Mouse (Mus musculus): Measurements from ENCODE around the gene Six3. TPM values are rescaled to one million over a fixed set of nuclear protein-coding genes. Genes with fewer than 3 reads are reported as not detected.

Six3 gene
- polyA plus RNA-seq, 1 experiment from 2014 or later, result 21.7 TPM

DNA sequence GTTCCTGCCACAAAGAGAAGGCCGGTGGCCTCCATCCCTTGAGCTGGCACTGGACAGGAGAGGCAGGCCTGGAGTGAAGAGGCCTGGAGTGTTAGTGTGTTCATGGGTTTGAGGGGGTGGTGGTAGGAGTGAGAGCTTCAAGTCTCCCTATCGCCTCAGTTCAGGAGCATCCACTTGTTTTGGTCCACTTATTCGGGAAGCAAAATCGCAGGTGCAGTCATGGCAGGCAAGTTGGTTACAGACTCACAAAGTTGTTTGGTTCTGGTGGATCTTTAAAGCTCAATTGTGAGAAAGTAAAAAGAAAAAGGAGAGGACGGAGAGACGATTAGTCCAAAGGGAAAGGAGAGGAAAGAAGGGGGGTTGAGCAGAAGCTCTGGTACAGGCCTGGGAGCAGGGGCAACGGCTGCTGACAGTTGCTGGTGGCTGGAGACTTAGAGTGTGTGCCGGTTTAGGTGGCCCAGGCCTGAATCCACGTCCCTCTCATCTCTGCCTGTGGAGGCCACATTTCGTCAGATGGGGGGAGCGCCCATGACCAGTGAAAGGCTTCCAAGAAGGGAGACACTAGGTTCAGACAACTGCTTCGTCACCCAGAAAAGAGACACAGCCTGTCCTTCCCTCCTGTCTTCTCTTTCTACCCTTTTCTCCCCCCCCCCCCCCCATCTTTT, 9.2 kb downstream of the Six3 start:
- Histone ChIP-seq H3K4me2 (replicated peaks) (peak overlapping the region; percentile 71), H3K4me3 (peak overlapping the region; percentile 45), H3K27me3 (peaks cover 78% of the 10 kb centered on the region), H3K27ac (replicated peaks) (peak overlapping the region; percentile 84; the same call in 1 of the 2 replicates), H3K9me3 (no peaks in the 10 kb centered on the region), H3K36me3 (no peaks in the 10 kb centered on the region), H3K4me1 (peaks cover 33% of the 10 kb centered on the region), H3K9ac (replicated peaks) (peak overlapping the region; percentile 56)
- no peak for ATAC-seq (replicated peaks)
- WGBS, result 7% methylated on average over 12 of the region's 12 CpGs

DNA sequence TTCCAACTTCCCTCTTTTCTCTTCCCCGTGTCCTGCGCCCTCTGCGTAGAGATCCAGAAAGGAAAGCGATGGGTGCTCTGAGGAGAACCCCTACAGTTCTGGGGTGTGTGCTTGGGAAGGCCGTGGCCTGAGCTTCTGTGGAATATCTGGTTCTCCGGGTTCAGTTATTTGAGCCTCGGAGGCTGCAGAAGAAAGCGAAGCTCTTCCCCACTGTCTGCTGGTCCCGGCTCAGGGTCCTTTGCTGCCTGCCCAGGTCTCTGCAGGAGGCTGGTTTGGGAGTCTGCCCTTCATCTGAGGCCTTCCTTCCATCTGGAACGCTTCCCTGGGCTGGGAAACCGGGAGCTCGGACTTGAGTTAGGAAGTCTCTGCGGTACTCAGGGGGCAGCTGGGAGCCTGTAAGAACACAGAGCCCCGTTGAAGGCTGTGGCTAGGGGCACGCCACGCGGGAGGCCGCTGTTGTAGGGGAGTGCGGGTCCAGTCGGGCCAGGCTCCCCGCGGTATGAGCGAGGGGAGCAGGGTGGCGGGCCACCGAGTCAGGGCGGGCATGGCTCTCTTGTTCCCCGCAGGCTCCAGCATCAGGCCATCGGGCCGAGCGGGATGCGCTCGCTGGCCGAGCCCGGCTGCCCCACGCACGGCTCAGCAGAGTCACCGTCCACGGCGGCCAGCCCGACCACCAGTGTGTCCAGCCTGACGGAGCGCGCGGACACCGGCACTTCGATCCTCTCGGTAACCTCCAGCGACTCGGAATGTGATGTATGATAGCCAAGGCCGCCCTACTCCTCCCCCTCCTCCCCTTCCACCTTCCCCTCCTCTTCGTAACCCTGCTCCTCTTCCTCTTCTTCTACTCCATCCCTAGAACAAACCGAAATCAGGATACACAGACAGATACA, 10.0 kb downstream of the Six3 start:
- peak overlapping the region; percentile 45 for H3K4me3 ChIP-seq
- peaks cover 26% of the 10 kb centered on the region for H3K4me1 ChIP-seq
- H3K27me3 ChIP-seq, result peaks cover 79% of the 10 kb centered on the region
- H3K27ac ChIP-seq (replicated peaks), result peak overlapping the region; percentile 12
- no peak for ATAC-seq (replicated peaks)
- H3K9ac ChIP-seq (replicated peaks), result peak overlapping the region; percentile 56
- H3K36me3 ChIP-seq, result no peaks in the 10 kb centered on the region
- no peaks in the 10 kb centered on the region for H3K9me3 ChIP-seq
- peak overlapping the region; percentile 71 for H3K4me2 ChIP-seq (replicated peaks)
- 1% methylated on average over 51 of the region's 52 CpGs for WGBS

DNA sequence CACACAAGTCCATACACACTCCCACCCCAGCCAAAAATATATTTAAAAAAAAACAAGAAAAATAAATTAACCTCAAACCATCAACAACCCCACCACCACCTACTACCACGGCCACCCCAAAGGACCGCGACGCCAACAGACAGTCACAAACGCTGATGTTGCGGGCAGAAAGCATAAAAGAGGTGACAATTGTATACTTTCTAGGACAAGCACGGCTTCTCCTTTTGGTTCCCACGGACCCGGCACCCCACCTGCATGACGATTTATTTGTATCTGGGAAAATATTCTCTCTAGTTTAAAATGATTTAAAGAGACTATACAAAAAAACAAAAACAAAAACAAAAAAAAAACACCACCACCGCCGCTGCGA, 10.6 kb downstream of the Six3 start:
- no peak overlapping the region for H3K27ac ChIP-seq (replicated peaks)
- ATAC-seq (replicated peaks), result no peak
- no peaks in the 10 kb centered on the region for H3K36me3 ChIP-seq
- peak overlapping the region; percentile 45 for H3K4me3 ChIP-seq
- peaks cover 29% of the 10 kb centered on the region for H3K4me1 ChIP-seq
- no peaks in the 10 kb centered on the region for H3K9me3 ChIP-seq
- H3K4me2 ChIP-seq (replicated peaks), result peak overlapping the region; percentile 71
- peak overlapping the region; percentile 56; the same call in 1 of the 2 replicates for H3K9ac ChIP-seq (replicated peaks)
- peaks cover 79% of the 10 kb centered on the region for H3K27me3 ChIP-seq
- 2% methylated on average over 13 of the region's 13 CpGs for WGBS

DNA sequence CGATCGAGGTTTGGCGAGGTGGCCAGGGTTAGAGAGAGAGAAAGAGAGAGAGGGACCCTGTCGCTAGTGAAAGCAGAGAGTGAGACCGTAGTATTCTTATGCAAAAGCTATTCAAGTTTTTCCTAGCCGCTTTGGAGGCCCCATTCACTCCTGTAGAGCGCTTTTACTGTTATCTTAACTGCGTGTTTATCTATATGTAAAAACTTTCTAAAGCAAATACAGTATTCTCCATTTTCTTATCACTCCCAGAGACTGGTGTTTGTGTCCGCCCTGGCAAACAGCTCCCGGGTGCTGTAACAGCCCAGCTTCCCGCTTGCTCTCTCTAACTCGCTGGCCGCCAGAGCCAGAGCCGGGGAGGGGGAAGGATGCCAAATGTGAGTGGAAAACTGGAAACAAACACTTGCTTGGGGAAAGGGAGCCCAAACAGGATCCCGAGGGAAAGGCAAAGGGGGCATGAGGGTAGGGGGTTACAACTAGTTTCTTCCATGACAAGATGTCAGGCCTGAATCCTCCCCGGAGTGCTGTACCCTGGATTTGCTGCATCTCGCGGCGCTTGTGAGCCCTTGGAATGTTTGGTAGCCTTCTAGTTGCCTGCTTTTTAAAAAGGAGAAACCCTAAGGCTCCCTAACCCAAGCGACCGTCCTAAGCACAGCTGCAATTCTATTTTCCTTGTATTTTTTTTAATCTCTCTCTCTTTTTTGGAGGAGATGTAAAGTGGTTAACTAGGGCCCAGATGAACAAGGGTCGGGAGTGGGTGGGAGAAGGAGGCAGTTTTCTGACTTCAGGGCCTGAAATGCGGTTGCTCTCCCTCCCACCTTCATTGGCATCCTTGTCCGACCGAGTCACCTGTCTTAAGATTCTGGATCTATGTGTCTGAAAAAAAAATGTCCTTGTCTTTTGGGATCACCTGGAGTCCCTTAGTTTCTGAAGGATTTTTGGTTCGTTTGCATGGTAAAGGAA, 11.9 kb downstream of the Six3 start:
- 5% methylated on average over 26 of the region's 26 CpGs for WGBS
- Histone ChIP-seq H3K4me2 (replicated peaks) (peak overlapping the region; percentile 38), H3K9me3 (no peaks in the 10 kb centered on the region), H3K4me3 (peak overlapping the region; percentile 45), H3K9ac (replicated peaks) (0 out of 2 replicates have a peak overlapping the region, but pooled peaks have one; percentile 35), H3K27me3 (peaks cover 76% of the 10 kb centered on the region), H3K27ac (replicated peaks) (peak overlapping the region; percentile 20), H3K36me3 (no peaks in the 10 kb centered on the region), H3K4me1 (peaks cover 27% of the 10 kb centered on the region)
- no peak for ATAC-seq (replicated peaks)

DNA sequence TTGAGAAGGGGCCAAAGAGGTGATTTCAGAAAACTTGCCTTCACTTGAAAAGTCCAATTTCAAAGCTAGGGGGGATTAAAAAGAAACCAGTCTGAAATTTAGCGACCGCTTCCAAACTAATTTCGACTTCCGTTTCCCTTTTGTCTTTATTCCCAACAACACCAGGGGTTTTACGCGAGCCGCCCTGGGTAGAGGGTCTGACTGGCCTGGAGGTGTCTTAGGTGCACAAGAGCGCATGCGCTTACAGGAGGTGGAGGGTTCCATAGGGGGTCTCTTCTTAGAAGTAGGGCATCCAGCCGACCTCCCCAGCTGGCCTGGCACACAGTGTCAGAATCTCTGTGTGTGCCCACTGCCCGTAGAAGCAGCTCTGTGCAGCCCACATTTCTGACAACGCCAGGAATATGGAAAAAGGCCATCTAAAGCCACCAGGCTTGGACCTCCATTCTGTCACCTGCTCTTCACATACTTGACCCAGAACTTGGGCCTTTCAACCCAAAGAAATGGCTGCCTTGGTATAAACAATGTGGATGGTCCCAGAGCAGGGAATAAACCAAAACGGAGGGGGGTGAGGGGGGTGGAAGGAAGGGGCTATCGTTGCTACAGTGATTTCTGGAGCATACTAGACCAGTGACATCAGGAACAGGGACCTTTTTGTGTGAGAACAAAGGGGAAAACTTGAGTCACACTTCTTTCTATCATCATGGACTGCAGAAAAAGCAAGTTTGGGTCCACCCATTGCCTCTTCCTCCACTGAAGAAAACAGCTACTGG, 12.9 kb downstream of the Six3 start:
- Histone ChIP-seq H3K4me1 (peaks cover 19% of the 10 kb centered on the region), H3K4me3 (peak overlapping the region; percentile 45), H3K9me3 (no peaks in the 10 kb centered on the region), H3K27me3 (peaks cover 77% of the 10 kb centered on the region), H3K36me3 (no peaks in the 10 kb centered on the region), H3K9ac (replicated peaks) (no peak overlapping the region), H3K27ac (replicated peaks) (no peak overlapping the region), H3K4me2 (replicated peaks) (peak overlapping the region; percentile 38)
- WGBS, result 30% methylated on average over 14 of the region's 14 CpGs
- ATAC-seq (replicated peaks), result no peak

DNA sequence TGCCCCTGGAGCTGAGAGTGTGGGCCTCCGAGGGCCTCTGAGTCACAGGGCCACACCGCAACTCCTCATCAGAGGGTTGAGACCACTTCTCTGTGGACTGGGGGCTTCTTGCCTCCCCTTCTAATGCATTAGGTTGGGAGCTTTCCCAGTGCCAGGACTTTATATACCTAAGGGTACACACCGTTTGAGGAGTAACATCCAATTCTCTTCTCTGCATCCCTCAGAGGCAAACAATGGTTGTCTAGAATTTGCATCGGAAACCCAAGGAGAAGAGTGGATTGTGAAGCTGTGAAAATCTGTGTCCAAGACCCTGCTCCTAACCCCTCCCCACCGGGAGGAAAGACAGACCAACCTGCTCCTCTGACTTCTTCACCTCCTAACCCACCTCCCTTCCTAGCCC, 14.3 kb downstream of the Six3 start:
- no peak for ATAC-seq (replicated peaks)
- Histone ChIP-seq H3K4me2 (replicated peaks) (no peak overlapping the region), H3K4me3 (no peak overlapping the region), H3K36me3 (no peaks in the 10 kb centered on the region), H3K27ac (replicated peaks) (no peak overlapping the region), H3K9me3 (no peaks in the 10 kb centered on the region), H3K9ac (replicated peaks) (no peak overlapping the region), H3K4me1 (peaks cover 12% of the 10 kb centered on the region), H3K27me3 (peaks cover 70% of the 10 kb centered on the region)
- 53% methylated on average over 5 of the region's 5 CpGs for WGBS

DNA sequence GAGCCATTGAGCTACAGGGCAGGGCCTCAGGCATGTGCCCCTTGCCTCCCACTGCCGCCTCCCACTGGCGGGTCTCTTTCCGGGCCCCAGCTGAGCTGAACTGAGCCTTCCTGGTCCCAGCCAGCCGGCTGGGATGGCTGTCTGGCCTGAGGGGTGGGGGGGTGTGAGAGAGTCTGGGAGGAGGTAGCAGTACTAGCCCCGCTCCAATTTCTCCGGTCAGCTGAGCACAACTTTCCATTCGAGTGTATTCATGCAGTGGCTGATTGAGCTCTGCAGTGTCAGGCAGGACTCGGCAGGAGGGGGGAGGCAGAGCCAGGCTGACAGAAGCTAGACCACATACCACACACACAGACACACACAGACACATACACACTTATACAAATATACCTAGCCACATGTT, 15.4 kb downstream of the Six3 start:
- Histone ChIP-seq H3K9ac (replicated peaks) (no peak overlapping the region), H3K27ac (replicated peaks) (no peak overlapping the region), H3K36me3 (no peaks in the 10 kb centered on the region), H3K27me3 (peaks cover 72% of the 10 kb centered on the region), H3K4me2 (replicated peaks) (no peak overlapping the region), H3K4me1 (peaks cover 6% of the 10 kb centered on the region), H3K9me3 (no peaks in the 10 kb centered on the region), H3K4me3 (no peak overlapping the region)
- WGBS, result 4% methylated on average over 8 of the region's 8 CpGs
- peak; percentile 42; the same call in 1 of the 2 replicates for ATAC-seq (replicated peaks)

DNA sequence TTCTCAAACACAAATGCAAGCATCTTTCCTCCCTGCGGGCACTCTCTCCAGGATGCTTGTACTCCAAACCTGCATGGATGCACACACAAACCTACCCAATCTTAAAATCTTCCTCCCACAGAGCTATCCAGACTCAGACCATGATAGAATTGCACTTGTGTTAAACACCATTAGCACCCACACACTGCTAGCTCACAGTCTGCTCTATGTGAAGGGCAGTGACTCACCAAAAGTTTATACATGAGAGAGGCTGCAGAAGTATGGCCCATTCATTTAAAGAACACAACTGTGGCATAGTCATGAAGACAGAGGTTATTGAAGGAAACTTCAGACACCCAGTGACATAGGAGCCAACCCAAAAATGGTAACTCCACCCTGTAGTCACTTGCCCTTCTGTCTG, 16.0 kb downstream of the Six3 start:
- no peak overlapping the region for H3K27ac ChIP-seq (replicated peaks)
- H3K27me3 ChIP-seq, result peaks cover 78% of the 10 kb centered on the region
- no peak overlapping the region for H3K4me3 ChIP-seq
- no peak overlapping the region for H3K9ac ChIP-seq (replicated peaks)
- H3K9me3 ChIP-seq, result no peaks in the 10 kb centered on the region
- WGBS, result 85% methylated on average over 1 of the region's 1 CpGs
- no peaks in the 10 kb centered on the region for H3K36me3 ChIP-seq
- no peak overlapping the region for H3K4me2 ChIP-seq (replicated peaks)
- H3K4me1 ChIP-seq, result peaks cover 6% of the 10 kb centered on the region
- ATAC-seq (replicated peaks), result no peak

DNA sequence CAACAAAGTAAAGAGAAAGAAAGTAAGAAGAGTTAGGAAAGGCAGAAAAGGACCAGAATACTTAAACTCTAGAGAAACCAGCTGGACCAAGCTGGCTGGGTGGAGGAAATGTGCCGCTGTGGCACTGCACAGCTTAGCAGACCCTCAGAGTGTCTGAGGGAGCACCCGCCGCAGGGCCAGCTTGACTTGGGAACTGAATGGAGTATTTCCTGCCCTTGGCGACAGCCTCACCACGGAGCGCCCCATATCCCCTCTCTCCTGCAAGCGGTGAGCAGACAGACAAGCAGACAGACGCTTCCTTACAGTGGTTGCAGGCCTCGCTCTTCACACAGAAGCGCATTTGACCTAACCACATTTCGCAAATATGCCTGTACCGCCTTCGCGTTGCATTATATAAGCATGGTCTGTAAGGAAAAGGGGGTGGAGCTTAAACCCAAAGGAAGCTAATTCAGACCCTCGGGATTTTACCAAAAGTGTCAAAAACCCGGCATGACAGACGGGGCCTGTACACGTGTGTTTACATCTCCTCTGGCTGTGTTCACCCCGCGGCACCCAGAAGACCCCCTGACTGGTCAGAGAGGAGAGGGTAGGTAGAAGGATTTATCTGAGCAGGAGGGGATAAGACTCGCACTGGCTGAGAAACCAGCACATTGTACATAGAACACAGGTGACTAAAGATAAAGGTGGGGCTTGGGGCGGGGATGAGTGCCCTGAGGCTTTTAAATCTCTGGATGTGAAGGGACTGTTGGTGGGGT, 17.1 kb downstream of the Six3 start:
- no peak overlapping the region for H3K9ac ChIP-seq (replicated peaks)
- WGBS, result 55% methylated on average over 22 of the region's 22 CpGs
- H3K4me1 ChIP-seq, result peaks cover 6% of the 10 kb centered on the region
- no peak overlapping the region for H3K27ac ChIP-seq (replicated peaks)
- no peak overlapping the region for H3K4me2 ChIP-seq (replicated peaks)
- no peak for ATAC-seq (replicated peaks)
- no peak overlapping the region for H3K4me3 ChIP-seq
- H3K27me3 ChIP-seq, result peaks cover 72% of the 10 kb centered on the region
- H3K36me3 ChIP-seq, result no peaks in the 10 kb centered on the region
- H3K9me3 ChIP-seq, result no peaks in the 10 kb centered on the region

DNA sequence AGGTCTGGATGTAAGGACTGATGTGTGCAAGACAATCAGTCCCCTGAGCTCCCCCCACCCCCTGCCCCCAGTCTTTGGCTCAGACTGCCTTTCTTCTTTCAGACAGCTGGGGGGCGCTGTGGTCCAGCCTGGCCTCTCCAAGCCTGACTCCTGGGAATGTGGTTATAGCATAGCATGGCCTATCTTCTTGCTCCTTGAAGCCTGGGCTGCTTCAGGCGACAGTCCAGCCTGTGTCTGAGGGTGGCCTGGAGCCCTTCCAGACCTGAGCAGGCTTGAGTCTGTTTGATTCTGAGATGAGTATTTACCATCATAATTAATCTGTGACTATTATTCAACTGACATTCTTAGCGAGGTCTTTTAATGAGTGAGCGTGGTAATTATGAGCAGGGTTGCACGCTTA, 17.7 kb downstream of the Six3 start:
- no peaks in the 10 kb centered on the region for H3K36me3 ChIP-seq
- H3K4me2 ChIP-seq (replicated peaks), result no peak overlapping the region
- no peak for ATAC-seq (replicated peaks)
- no peak overlapping the region for H3K4me3 ChIP-seq
- H3K9ac ChIP-seq (replicated peaks), result no peak overlapping the region
- peaks cover 67% of the 10 kb centered on the region for H3K27me3 ChIP-seq
- no peaks in the 10 kb centered on the region for H3K9me3 ChIP-seq
- no peak overlapping the region for H3K27ac ChIP-seq (replicated peaks)
- 31% methylated on average over 5 of the region's 5 CpGs for WGBS
- peaks cover 3% of the 10 kb centered on the region for H3K4me1 ChIP-seq

All from forebrain, embryonic 15.5 days (tissue).